Mouse (Mus musculus) ES-Bruce4 (cell line): ENCODE data around the gene Pde11a. TPM values are rescaled to one million over a fixed set of nuclear protein-coding genes. Genes with fewer than 3 reads are reported as not detected.
A peak's percentile ranks its signal among the peaks of the same experiment; 100 is the strongest.

Experiments
- H3K27ac ChIP-seq: 2 replicates; pipeline ENCODE4 v1.5.1; 2012; ENCODE audit warnings: low read length, inconsistent platforms; ENCODE audit not compliant: insufficient read depth
- H3K27me3 ChIP-seq: 2 replicates; pipeline ENCODE4 v1.6.1; 2012; ENCODE audit warnings: mild to moderate bottlenecking, low read length, inconsistent platforms; ENCODE audit not compliant: control insufficient read depth, poor library complexity, insufficient read depth, severe bottlenecking
- H3K36me3 ChIP-seq: 2 replicates; pipeline ENCODE4 v1.6.1; 2012; ENCODE audit warnings: inconsistent platforms, mild to moderate bottlenecking, low read length, moderate library complexity; ENCODE audit not compliant: control insufficient read depth, poor library complexity, insufficient read depth, severe bottlenecking
- H3K4me1 ChIP-seq: one replicate; pipeline ENCODE4 v1.8.1; 2011; ENCODE audit warnings: low read length; ENCODE audit not compliant: control insufficient read depth, insufficient read depth
- H3K4me3 ChIP-seq: 2 replicates; pipeline ENCODE4 v1.5.1; 2011; ENCODE audit warnings: low read depth, mild to moderate bottlenecking, low read length
- H3K9ac ChIP-seq: 2 replicates; pipeline ENCODE4 v1.6.1; 2012; ENCODE audit warnings: low read depth, mild to moderate bottlenecking, inconsistent platforms; ENCODE audit not compliant: poor library complexity, severe bottlenecking
- H3K9me3 ChIP-seq: replicated peaks from 2 replicates; pipeline ENCODE4 v1.6.1; 2012; ENCODE audit warnings: mild to moderate bottlenecking, low read length, inconsistent platforms; ENCODE audit not compliant: control insufficient read depth, poor library complexity, insufficient read depth, severe bottlenecking
- CTCF ChIP-seq: IDR thresholded peaks from one replicate; pipeline ENCODE4 v1.8.1; 2011; ENCODE audit warnings: low read depth, low read length
- EP300 ChIP-seq: IDR thresholded peaks from 2 replicates; pipeline ENCODE4 v1.6.1; 2011; ENCODE audit warnings: low read depth, low read length; ENCODE audit not compliant: insufficient read depth
- POLR2A ChIP-seq: IDR thresholded peaks from one replicate; pipeline ENCODE4 v1.8.1; 2011; ENCODE audit warnings: low read length; ENCODE audit not compliant: insufficient read depth
- polyA plus RNA-seq: library from polyadenylated mRNA; stranded (reverse); fragments of >200 nt; gene quantifications from 2 replicates; pipeline ENCODE4 v1.2.4, GENCODE M21; 2011; ENCODE audit warnings: low read depth; ENCODE audit not compliant: missing spikeins, insufficient read depth, insufficient read length

Pde11a gene
- polyA plus RNA-seq, 1 experiment, result 0.76 TPM

DNA sequence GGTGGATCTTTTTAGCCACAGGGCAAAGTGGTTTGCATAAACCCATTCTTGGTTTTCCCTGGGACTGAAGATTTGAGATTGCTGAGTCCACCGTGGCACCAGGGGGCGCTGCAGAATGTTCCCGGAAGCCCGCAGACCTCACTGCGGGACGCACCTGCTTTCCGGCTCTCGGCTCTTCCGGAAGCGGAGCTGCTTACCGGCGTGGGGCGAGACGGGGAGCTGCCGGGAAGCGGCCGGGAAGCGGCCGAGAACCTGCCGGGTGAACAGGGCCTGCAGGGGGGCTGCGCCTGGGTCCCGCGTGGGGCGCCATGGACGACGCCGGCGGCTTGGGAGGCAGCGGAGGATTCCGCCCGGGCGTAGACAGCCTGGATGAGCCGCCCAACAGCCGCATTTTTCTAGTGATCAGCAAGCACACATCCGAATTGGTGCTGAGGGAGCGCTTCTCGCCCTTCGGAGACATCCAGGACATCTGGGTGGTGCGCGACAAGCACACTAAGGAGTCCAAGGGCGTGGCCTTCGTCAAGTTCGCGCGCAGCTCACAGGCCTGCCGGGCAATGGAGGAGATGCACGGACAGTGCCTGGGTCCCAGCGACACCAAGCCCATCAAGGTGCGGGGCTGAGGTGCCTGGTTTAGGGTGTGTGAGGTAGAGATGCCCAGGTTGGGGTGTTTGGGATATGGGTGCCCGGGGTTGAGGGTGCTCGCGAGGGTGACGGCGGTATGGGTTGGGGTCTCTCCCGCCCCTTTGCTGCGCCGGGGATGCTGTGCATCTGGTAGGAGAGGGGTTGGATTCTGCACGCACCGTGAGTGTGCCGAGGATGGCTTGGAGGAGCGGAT, 31.5 kb upstream of the Pde11a start, which contains the start of gene Rbm45:
Rbm45 (plus strand) TSS at position 164 of the 835 bp plus-strand sequence.
- Histone ChIP-seq H3K27ac (peak within 1 kb of the TSS; percentile 1; the same call in 1 of the 2 replicates), H3K36me3 (peaks cover 25% of the 10 kb centered on the region), H3K4me3 (peak within 1 kb of the TSS; percentile 73), H3K4me1 (no peaks in the 10 kb centered on the region), H3K9ac (peak within 1 kb of the TSS; percentile 80), H3K27me3 (no peaks in the 10 kb centered on the region), H3K9me3 (no peaks in the 10 kb centered on the region)
- TF ChIP-seq EP300 (peak; percentile 48; the same call in 1 of the 2 replicates), CTCF (peak; percentile 70), POLR2A (no peak)

DNA sequence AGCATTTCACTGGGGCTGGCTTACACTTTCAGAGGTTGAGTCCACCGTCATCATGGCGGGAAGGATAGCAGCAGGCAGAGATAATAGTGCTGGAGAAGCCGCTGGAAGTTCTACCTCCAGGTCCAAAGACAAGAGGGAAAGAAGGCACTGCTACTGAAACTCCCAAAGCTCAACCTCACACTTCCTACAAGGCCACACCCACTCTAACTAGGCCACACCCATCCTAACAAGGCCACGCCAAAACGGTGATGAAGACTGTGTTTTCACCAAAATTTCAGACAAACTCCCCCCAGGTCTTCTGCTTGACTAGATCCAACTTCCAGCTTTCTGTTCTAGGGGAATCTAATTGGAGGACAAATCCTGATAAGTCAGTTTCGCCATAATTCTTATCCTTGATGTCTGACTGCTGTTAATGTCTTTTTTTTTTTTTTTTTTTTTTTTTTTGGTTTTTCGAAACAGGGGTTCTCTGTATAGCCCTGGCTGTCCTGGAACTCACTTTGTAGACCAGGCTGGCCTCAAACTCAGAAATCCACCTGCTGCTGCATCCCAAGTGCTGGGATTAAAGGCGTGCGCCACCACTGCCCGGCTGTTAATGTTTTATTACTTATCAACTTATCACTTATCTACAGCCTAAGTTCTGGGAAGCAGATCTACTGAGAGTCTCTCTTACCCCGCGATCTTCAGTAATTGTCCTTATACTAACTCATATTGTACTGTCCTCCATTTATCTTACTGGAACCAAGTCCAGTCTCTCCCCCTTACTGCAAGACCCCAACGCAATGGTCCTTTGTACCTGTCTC, 30.5 kb upstream of the Pde11a start:
- H3K9me3 ChIP-seq, result no peaks in the 10 kb centered on the region
- H3K27me3 ChIP-seq, result no peaks in the 10 kb centered on the region
- TF ChIP-seq POLR2A (no peak), EP300 (no peak), CTCF (no peak)
- H3K27ac ChIP-seq, result no peak overlapping the region
- H3K4me3 ChIP-seq, result no peak overlapping the region
- peaks cover 20% of the 10 kb centered on the region for H3K36me3 ChIP-seq
- H3K4me1 ChIP-seq, result no peaks in the 10 kb centered on the region
- 0 out of 2 replicates have a peak overlapping the region, but pooled peaks have one; percentile 80 for H3K9ac ChIP-seq

DNA sequence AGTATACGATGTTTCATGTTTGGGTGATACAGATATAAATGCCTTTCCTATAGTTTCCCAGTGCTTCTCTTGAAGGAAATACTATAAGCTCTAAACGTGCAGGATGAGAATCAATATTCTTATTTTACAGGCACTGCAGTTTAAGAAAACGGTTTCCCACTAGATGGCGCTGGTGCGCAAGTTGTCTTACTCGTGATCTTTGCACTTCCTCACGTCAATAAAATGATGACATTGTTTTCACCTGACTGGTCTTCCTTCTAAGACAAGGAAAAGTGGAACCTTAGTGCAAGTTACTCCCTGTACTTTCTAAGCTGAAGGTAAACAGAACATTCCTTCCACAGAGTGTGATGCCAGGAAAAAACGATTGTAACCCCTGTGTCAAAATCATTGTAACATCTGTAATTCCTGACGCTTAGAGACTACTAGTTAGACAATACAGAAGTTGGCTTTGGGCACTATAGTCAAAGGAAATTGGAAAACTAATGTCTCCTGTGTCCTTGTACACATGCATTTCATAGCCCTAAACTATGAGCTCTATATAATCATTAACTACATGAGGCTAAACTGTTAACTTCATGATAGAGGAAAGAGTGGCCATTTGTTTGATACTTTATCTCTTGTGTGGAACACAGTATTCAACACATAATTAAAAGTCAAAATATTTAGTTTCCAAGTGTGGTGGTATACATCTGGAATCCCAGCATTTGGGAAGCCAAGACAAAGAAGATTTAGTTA, 28.8 kb upstream of the Pde11a start:
- H3K4me1 ChIP-seq, result no peaks in the 10 kb centered on the region
- TF ChIP-seq POLR2A (no peak), CTCF (peak; percentile 25)
- H3K27me3 ChIP-seq, result no peaks in the 10 kb centered on the region
- no peak overlapping the region for H3K9ac ChIP-seq
- H3K36me3 ChIP-seq, result peaks cover 8% of the 10 kb centered on the region; the same call in 1 of the 2 replicates
- H3K4me3 ChIP-seq, result no peak overlapping the region
- no peak overlapping the region for H3K27ac ChIP-seq
- no peaks in the 10 kb centered on the region for H3K9me3 ChIP-seq

DNA sequence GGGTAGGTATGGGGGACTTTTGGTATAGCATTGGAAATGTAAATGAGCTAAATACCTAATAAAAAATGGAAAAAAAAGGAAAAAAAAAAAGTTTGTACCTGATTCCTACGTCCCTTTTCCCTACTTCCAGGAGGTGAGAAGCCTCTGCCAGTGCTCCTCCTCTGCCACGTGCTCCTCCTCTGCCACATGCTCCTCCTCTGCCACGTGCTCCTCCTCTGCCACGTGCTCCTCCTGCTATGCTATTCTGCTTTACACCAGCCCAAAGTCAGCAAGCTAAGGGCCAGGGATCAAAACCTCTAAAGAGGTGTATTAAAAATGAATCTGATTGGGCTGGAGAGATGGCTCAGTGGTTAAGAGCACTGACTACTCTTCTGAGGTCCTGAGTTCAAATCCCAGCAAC, 27.2 kb upstream of the Pde11a start:
- no peaks in the 10 kb centered on the region for H3K36me3 ChIP-seq
- H3K9me3 ChIP-seq, result no peaks in the 10 kb centered on the region
- H3K9ac ChIP-seq, result no peak overlapping the region
- H3K27ac ChIP-seq, result no peak overlapping the region
- no peak for TF ChIP-seq EP300
- no peaks in the 10 kb centered on the region for H3K4me1 ChIP-seq
- H3K27me3 ChIP-seq, result no peaks in the 10 kb centered on the region
- no peak overlapping the region for H3K4me3 ChIP-seq

DNA sequence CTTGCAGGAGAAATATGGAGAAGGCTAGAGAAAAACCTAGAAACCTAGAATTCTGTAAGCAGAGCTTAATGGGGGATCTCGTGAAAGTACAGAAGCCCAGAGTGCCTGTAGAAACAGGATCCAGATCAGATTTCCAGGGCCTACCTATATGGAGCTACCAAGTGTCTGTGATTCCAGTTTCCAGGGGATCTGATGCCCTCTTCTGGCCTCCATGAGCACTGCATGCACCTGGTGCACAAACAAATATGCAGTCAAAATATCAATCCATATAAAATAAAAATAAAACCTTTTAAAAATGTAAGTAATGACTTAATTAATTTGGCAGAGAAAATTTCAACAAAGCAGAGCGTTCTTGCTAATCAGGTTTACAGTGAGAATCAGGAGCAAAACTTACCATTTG, 23.5 kb upstream of the Pde11a start:
- Histone ChIP-seq H3K4me3 (no peak overlapping the region), H3K27ac (no peak overlapping the region), H3K9ac (no peak overlapping the region), H3K4me1 (no peaks in the 10 kb centered on the region), H3K9me3 (no peaks in the 10 kb centered on the region), H3K36me3 (no peaks in the 10 kb centered on the region), H3K27me3 (no peaks in the 10 kb centered on the region)
- TF ChIP-seq POLR2A (no peak), CTCF (peak; percentile 70)
